Mouse (Mus musculus): ENCODE measurements around the gene Tmc4.
"Not testable (repeated sequence)": the region's sequence is repeated elsewhere in the genome, so short reads cannot be mapped to it uniquely, and the experiment has no call there.

Gene Tmc4

DNA sequence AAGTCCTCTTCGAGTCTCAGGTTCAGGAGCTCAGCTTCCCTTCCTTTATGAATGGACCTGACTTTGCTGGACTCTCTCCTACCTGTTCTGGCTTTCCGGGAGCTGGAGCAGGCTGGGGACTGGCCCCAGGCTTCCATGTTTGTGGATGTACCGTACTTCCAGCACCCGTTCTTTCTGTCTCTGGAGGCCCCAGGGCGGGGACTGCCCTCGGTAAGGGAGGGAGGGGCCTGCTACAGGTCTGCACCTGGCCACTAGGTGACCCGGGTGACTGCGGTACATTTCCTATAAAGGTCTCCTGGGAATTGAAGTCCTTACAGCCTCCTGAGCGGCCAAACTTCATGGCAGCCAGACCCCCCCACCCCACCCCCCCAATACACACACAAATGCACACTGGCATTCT is at the start of gene Tmc4:
Gene Tmc4 (minus strand): TSS at position 212 of the 400 bp plus-strand sequence.
- H3K4me3 ChIP-seq (replicated peaks; ENCODE audit: low read length), result no peak within 1 kb of the TSS

GRCm38 (mm10) chr7:3725459-3725858 is 48.1 kb upstream of the Tmc4 start:
- H3K36me3 ChIP-seq (ENCODE audit: insufficient read depth, low read length); H3K4me1 ChIP-seq (replicated peaks; ENCODE audit: low read depth, low read length); H3K9me3 ChIP-seq (ENCODE audit: low read length); H3K27me3 ChIP-seq (ENCODE audit: insufficient read depth, low read length); H3K4me3 ChIP-seq (replicated peaks; ENCODE audit: low read length): not testable (repeated sequence)

More for the DNA sequence above, at the start of gene Tmc4:
- H3K9me3 ChIP-seq (ENCODE audit: low read length), result no peaks in the 10 kb centered on the region
- H3K36me3 ChIP-seq (ENCODE audit: insufficient read depth, low read length), result peaks cover 23% of the 10 kb centered on the region
- peaks cover 31% of the 10 kb centered on the region for H3K4me1 ChIP-seq (replicated peaks; ENCODE audit: low read depth, low read length)
- no peaks in the 10 kb centered on the region for H3K27me3 ChIP-seq (ENCODE audit: insufficient read depth, low read length)
- no peak for TF ChIP-seq NANOG (IDR thresholded peaks at IDR 0.05; ENCODE audit: borderline replicate concordance, low read length)
- TF ChIP-seq POU5F1 (IDR thresholded peaks at IDR 0.05; ENCODE audit: borderline replicate concordance, low read length), result no peak

DNA sequence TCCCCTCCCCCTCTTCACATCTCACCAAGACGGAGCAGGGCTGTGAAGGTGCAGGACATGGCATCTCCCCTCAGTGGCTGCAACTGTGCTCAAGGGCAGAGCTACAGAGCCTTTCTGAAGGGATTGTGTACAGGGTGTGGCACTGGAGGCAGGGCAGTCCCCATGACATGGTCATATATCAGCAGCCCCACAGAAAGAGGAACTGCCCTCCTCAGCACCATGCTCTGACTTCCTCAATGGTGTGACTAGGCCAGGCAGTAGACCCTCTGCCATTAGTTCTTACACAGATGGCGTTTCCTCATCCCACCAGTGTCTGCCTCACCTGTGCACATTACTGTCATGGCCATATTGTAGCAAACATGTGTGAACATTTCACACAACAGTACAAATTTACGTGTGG is 42.9 kb upstream of the Tmc4 start, which contains the start of gene Pirb:
Gene Pirb (minus strand): TSS at position 124 of the 400 bp plus-strand sequence.
- not testable (repeated sequence) for H3K9me3 ChIP-seq (ENCODE audit: low read length); H3K36me3 ChIP-seq (ENCODE audit: insufficient read depth, low read length); H3K4me1 ChIP-seq (replicated peaks; ENCODE audit: low read depth, low read length); H3K4me3 ChIP-seq (replicated peaks; ENCODE audit: low read length); H3K27me3 ChIP-seq (ENCODE audit: insufficient read depth, low read length)

GRCm38 (mm10) chr7:3715249-3715648 is 37.9 kb upstream of the Tmc4 start:
- no peaks in the 10 kb centered on the region for H3K36me3 ChIP-seq (ENCODE audit: insufficient read depth, low read length)
- H3K4me1 ChIP-seq (replicated peaks; ENCODE audit: low read depth, low read length), result no peaks in the 10 kb centered on the region
- H3K4me3 ChIP-seq (replicated peaks; ENCODE audit: low read length), result no peak overlapping the region
- H3K27me3 ChIP-seq (ENCODE audit: insufficient read depth, low read length), result peaks cover 2% of the 10 kb centered on the region; the same call in 1 of the 2 replicates
- H3K9me3 ChIP-seq (ENCODE audit: low read length), result no peaks in the 10 kb centered on the region
- no peak for TF ChIP-seq NANOG (IDR thresholded peaks at IDR 0.05; ENCODE audit: borderline replicate concordance, low read length)
- no peak for TF ChIP-seq CTCF (conservative IDR thresholded peaks at IDR 0.05; ENCODE audit: low read length)
- no peak for TF ChIP-seq POU5F1 (IDR thresholded peaks at IDR 0.05; ENCODE audit: borderline replicate concordance, low read length)

- H3K9me3 ChIP-seq (ENCODE audit: low read length), result no peaks in the 10 kb centered on the region
- no peak overlapping the region for H3K4me3 ChIP-seq (replicated peaks; ENCODE audit: low read length)
- H3K4me1 ChIP-seq (replicated peaks; ENCODE audit: low read depth, low read length), result no peaks in the 10 kb centered on the region
- peaks cover 7% of the 10 kb centered on the region for H3K36me3 ChIP-seq (ENCODE audit: insufficient read depth, low read length)
- H3K27me3 ChIP-seq (ENCODE audit: insufficient read depth, low read length), result peaks cover 2% of the 10 kb centered on the region; the same call in 1 of the 2 replicates
- TF ChIP-seq NANOG (IDR thresholded peaks at IDR 0.05; ENCODE audit: borderline replicate concordance, low read length), result no peak
- TF ChIP-seq CTCF (conservative IDR thresholded peaks at IDR 0.05; ENCODE audit: low read length), result no peak
- TF ChIP-seq POU5F1 (IDR thresholded peaks at IDR 0.05; ENCODE audit: borderline replicate concordance, low read length), result no peak
Observed at GRCm38 (mm10) chr7:3712264-3712942, 35.0 kb upstream of the Tmc4 start.

DNA sequence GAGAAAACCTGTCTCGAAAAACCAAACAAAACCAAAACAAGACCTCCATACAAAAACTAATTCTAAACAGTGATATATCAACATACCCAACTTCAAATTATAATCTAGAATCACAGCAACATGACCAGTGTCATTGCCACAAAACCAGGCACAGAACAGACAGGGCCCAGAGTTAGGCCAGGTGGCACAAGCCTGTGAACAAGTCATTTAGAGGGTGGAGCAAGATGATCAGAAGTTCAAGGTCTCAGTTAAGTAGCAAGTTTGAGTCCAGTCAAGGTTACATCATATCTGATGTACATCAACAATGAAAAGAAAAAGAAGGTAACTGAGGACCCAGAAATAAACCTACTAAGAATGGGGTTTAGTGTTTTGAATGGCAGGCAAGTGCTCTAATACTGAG is 31.6 kb upstream of the Tmc4 start:
- no peak for TF ChIP-seq NANOG (IDR thresholded peaks at IDR 0.05; ENCODE audit: borderline replicate concordance, low read length)
- no peak for TF ChIP-seq POU5F1 (IDR thresholded peaks at IDR 0.05; ENCODE audit: borderline replicate concordance, low read length)
- no peak for TF ChIP-seq CTCF (conservative IDR thresholded peaks at IDR 0.05; ENCODE audit: low read length)

GRCm38 (mm10) chr7:3708447-3708980 is 31.2 kb upstream of the Tmc4 start:
- H3K27me3 ChIP-seq (ENCODE audit: insufficient read depth, low read length); H3K4me1 ChIP-seq (replicated peaks; ENCODE audit: low read depth, low read length); H3K9me3 ChIP-seq (ENCODE audit: low read length); H3K4me3 ChIP-seq (replicated peaks; ENCODE audit: low read length): not testable (repeated sequence)
- H3K36me3 ChIP-seq (ENCODE audit: insufficient read depth, low read length), result peaks cover 39% of the 10 kb centered on the region

More for the DNA sequence above, 31.6 kb upstream of the Tmc4 start:
- H3K27me3 ChIP-seq (ENCODE audit: insufficient read depth, low read length), result peaks cover 2% of the 10 kb centered on the region; the same call in 1 of the 2 replicates
- peaks cover 39% of the 10 kb centered on the region for H3K36me3 ChIP-seq (ENCODE audit: insufficient read depth, low read length)
- no peak overlapping the region for H3K4me3 ChIP-seq (replicated peaks; ENCODE audit: low read length)
- H3K9me3 ChIP-seq (ENCODE audit: low read length), result no peaks in the 10 kb centered on the region
- H3K4me1 ChIP-seq (replicated peaks; ENCODE audit: low read depth, low read length), result 0 out of 2 replicates have a peak, but pooled peaks cover 8% of the 10 kb centered on the region

DNA sequence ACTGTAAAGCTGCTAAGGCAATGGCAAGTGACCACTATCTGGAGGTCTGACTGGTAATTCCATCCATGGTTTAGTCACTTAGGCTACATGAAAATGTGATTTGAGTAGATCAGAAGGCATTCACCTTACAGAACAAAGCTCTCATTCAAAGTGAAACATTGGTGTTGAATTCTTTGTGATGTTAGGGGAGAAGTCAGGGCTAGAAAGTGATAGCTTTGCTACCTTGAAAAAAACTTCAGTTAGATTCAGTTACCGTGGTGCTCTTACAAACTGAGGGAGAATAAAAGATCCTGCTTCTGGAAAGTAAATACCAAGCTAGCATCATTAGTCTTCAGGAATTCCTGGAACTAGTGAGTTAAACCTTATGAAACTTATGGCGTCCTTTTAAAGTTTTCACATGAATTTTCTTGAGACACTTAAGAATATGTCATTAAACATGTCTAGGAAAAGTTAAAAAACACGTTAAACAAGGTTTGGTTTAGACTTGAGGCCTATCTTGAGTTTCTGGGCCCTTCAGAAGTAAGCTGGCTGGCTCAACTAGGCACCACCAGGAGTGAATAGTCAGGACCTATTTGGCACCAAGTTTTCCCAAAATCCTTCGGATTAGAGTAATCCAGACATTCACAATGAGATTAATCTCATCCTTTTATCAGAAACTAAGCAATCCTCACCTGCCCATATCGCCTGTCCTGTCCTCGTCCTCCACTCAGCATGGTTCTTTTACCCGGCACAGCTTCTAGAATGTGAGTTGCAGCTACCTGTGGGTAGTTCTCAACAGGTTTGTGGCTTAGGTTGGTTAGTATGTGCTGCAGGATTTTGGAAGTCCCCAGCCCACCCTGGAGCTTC is 30.4 kb upstream of the Tmc4 start:
- Histone ChIP-seq H3K9me3 (ENCODE audit: low read length) (no peaks in the 10 kb centered on the region), H3K4me1 (replicated peaks; ENCODE audit: low read depth, low read length) (peaks cover 15% of the 10 kb centered on the region), H3K27me3 (ENCODE audit: insufficient read depth, low read length) (no peaks in the 10 kb centered on the region), H3K4me3 (replicated peaks; ENCODE audit: low read length) (no peak overlapping the region), H3K36me3 (ENCODE audit: insufficient read depth, low read length) (peaks cover 39% of the 10 kb centered on the region)
- TF ChIP-seq CTCF (conservative IDR thresholded peaks at IDR 0.05; ENCODE audit: low read length), result no peak
- no peak for TF ChIP-seq POU5F1 (IDR thresholded peaks at IDR 0.05; ENCODE audit: borderline replicate concordance, low read length)
- no peak for TF ChIP-seq NANOG (IDR thresholded peaks at IDR 0.05; ENCODE audit: borderline replicate concordance, low read length)

DNA sequence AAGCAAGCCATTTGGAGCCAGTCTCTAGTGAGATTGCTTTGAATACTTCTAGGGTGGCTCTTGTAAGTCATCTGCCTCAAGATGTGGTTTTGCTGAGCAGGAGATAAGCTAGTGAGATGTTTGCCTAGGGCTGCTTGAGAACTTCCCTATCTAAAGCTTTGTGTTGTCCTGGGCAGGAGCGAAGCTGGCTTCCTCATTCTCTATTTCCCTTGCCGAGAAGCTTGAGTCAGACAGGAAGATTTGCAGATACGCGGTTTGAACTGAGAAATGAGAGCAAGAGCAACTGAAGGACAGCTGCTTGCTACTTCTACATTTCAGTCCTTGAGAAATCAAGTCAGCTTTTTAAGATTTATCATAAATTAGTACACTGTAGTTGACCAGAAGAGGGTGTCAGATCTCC is 29.7 kb upstream of the Tmc4 start:
- H3K36me3 ChIP-seq (ENCODE audit: insufficient read depth, low read length), result peaks cover 39% of the 10 kb centered on the region
- H3K4me3 ChIP-seq (replicated peaks; ENCODE audit: low read length), result peak overlapping the region; percentile 96
- H3K9me3 ChIP-seq (ENCODE audit: low read length), result no peaks in the 10 kb centered on the region
- TF ChIP-seq CTCF (conservative IDR thresholded peaks at IDR 0.05; ENCODE audit: low read length), result no peak
- no peak for TF ChIP-seq NANOG (IDR thresholded peaks at IDR 0.05; ENCODE audit: borderline replicate concordance, low read length)
- TF ChIP-seq POU5F1 (IDR thresholded peaks at IDR 0.05; ENCODE audit: borderline replicate concordance, low read length), result no peak
- no peaks in the 10 kb centered on the region for H3K27me3 ChIP-seq (ENCODE audit: insufficient read depth, low read length)
- H3K4me1 ChIP-seq (replicated peaks; ENCODE audit: low read depth, low read length), result peaks cover 15% of the 10 kb centered on the region
